8 mouse cellular contexts compared by ENCODE assay signal in genomic region chr17:33920282-33921097, GRCm38 (mm10). TPM values are rescaled to one million over a fixed set of nuclear protein-coding genes. Genes with fewer than 3 reads are reported as not detected.
DNase-seq lines count a peak whose midpoint lies in the region; ATAC-seq and TF ChIP-seq lines count a peak whose summit lies in the region.

No protein-coding gene starts in this region.

- no peaks in the 10 kb centered on the region; the same call in 1 of the 2 replicates for H3K4me1 ChIP-seq in intestine, postnatal 0 days (replicated peaks; ENCODE audit: control insufficient read depth, insufficient read depth, low read length)
- H3K4me1 ChIP-seq in midbrain, postnatal 0 days (ENCODE audit: insufficient read depth, low read length): no peaks in the 10 kb centered on the region

- TF ChIP-seq CTCF in intestine, postnatal 0 days (IDR thresholded peaks at IDR 0.05; ENCODE audit: low read depth): peak; percentile 92
- peak; percentile 83 for TF ChIP-seq CTCF in midbrain, postnatal 0 days (IDR thresholded peaks at IDR 0.05)

- H3K36me3 ChIP-seq in intestine, postnatal 0 days (ENCODE audit: control insufficient read depth, insufficient read depth): peaks cover 23% of the 10 kb centered on the region
- H3K36me3 ChIP-seq in midbrain, postnatal 0 days (ENCODE audit: insufficient read depth, low read length): no peaks in the 10 kb centered on the region

- H3K4me3 ChIP-seq in intestine, postnatal 0 days (ENCODE audit: low read depth, low read length): peak overlapping the region; percentile 85
- peak overlapping the region; percentile 38 for H3K4me3 ChIP-seq in midbrain, postnatal 0 days (ENCODE audit: low read depth, low read length)

- H3K4me2 ChIP-seq in intestine, postnatal 0 days (replicated peaks; ENCODE audit: low read depth): peak overlapping the region; percentile 96
- peak overlapping the region; percentile 70 for H3K4me2 ChIP-seq in midbrain, postnatal 0 days (ENCODE audit: low read depth, low read length, poor library complexity, severe bottlenecking)

- ATAC-seq in granulocyte monocyte progenitor cell, adult 5-6 weeks (replicated peaks; ENCODE audit: poor library complexity, severe bottlenecking): peak; percentile 33
- peak; percentile 6; the same call in 1 of the 2 replicates for ATAC-seq in intestine, postnatal 0 days
- no peak for ATAC-seq in midbrain, postnatal 0 days (ENCODE audit: low FRiP score)

- H3K27ac ChIP-seq in intestine, postnatal 0 days (ENCODE audit: low read depth, low read length): peak overlapping the region; percentile 88
- peak overlapping the region; percentile 48; the same call in 1 of the 2 replicates for H3K27ac ChIP-seq in midbrain, postnatal 0 days (ENCODE audit: low read depth, low read length)

- no peaks in the 10 kb centered on the region for H3K27me3 ChIP-seq in intestine, postnatal 0 days (replicated peaks; ENCODE audit: control insufficient read depth, insufficient read depth, low read length)
- no peaks in the 10 kb centered on the region for H3K27me3 ChIP-seq in midbrain, postnatal 0 days (ENCODE audit: insufficient read depth, low read length)

- DNase-seq in urinary bladder, adult 18-20 months (ENCODE audit: low spot score in 2 of 2): peak; percentile 69 to 77
- no peak for DNase-seq in urinary bladder, postnatal 10 days (ENCODE audit: low spot score)
- DNase-seq in embryo, embryonic 9.5 days (ENCODE audit: extremely low spot score): peak; percentile 86
- DNase-seq in liver: peak; percentile 89
- DNase-seq in midbrain, postnatal 0 days (ENCODE audit: low spot score): peak; percentile 83
- DNase-seq in spleen, postnatal 4 days (ENCODE audit: low spot score in 2 of 2): peak; percentile 89 to 95

- WGBS in intestine, postnatal 0 days: under 1% methylated on average over 36 of the region's 36 CpGs
- 3% methylated on average over 36 of the region's 36 CpGs for WGBS in midbrain, postnatal 0 days

- H3K9ac ChIP-seq in intestine, postnatal 0 days (ENCODE audit: low read depth, low read length): peak overlapping the region; percentile 70
- peak overlapping the region; percentile 39 for H3K9ac ChIP-seq in midbrain, postnatal 0 days (replicated peaks; ENCODE audit: low read length, poor library complexity, severe bottlenecking)

- H3K9me3 ChIP-seq in intestine, postnatal 0 days (ENCODE audit: control insufficient read depth): no peaks in the 10 kb centered on the region
- H3K9me3 ChIP-seq in midbrain, postnatal 0 days (ENCODE audit: low read length): no peaks in the 10 kb centered on the region

RNA-seq across cellular contexts. Expression of gene Zbtb22, which starts 4.8 kb away (rescaled TPM):
- total RNA-seq in granulocyte monocyte progenitor cell, adult 5-6 weeks (2014; fragmentation: Nextera tagmentation): 11.9 and 22.0 TPM in 2 replicates
- 16.8 and 23.9 TPM in 2 replicates for total RNA-seq in granulocyte monocyte progenitor cell, adult 5-6 weeks (2017)
- polyA plus RNA-seq in intestine, postnatal 0 days (2015; fragmentation: Nextera tagmentation; extraction: Ambion mirVana): 11.1 and 12.9 TPM in 2 replicates
- total RNA-seq in midbrain, postnatal 0 days (2014; rRNA removed): 44.3 and 50.9 TPM in 2 replicates
- 18.5 and 18.6 TPM in 2 replicates for polyA plus RNA-seq in midbrain, postnatal 0 days (2015; fragmentation: Nextera tagmentation; extraction: Ambion mirVana)

RNA-seq across cellular contexts. Expression of gene Tapbp, which starts 4.8 kb away (rescaled TPM):
- total RNA-seq in granulocyte monocyte progenitor cell, adult 5-6 weeks (2014; fragmentation: Nextera tagmentation): 68.2 and 76.8 TPM in 2 replicates
- 48.0 and 57.7 TPM in 2 replicates for total RNA-seq in granulocyte monocyte progenitor cell, adult 5-6 weeks (2017)
- 102 and 110 TPM in 2 replicates for polyA plus RNA-seq in intestine, postnatal 0 days (2015; fragmentation: Nextera tagmentation; extraction: Ambion mirVana)
- 41.4 and 44.4 TPM in 2 replicates for total RNA-seq in midbrain, postnatal 0 days (2014; rRNA removed)
- 29.0 and 29.1 TPM in 2 replicates for polyA plus RNA-seq in midbrain, postnatal 0 days (2015; fragmentation: Nextera tagmentation; extraction: Ambion mirVana)

RNA-seq across cellular contexts. Expression of gene Rgl2, which starts 8.9 kb away (rescaled TPM):
- total RNA-seq in granulocyte monocyte progenitor cell, adult 5-6 weeks (2014; fragmentation: Nextera tagmentation): 44.6 and 78.3 TPM in 2 replicates
- 35.5 and 35.8 TPM in 2 replicates for total RNA-seq in granulocyte monocyte progenitor cell, adult 5-6 weeks (2017)
- polyA plus RNA-seq in intestine, postnatal 0 days (2015; fragmentation: Nextera tagmentation; extraction: Ambion mirVana): 10.8 and 11.6 TPM in 2 replicates
- 81.8 and 83.0 TPM in 2 replicates for total RNA-seq in midbrain, postnatal 0 days (2014; rRNA removed)
- 33.1 and 38.2 TPM in 2 replicates for polyA plus RNA-seq in midbrain, postnatal 0 days (2015; fragmentation: Nextera tagmentation; extraction: Ambion mirVana)

RNA-seq across cellular contexts. Expression of gene Daxx, which starts 11.3 kb away (rescaled TPM):
- 44.7 and 55.1 TPM in 2 replicates for total RNA-seq in granulocyte monocyte progenitor cell, adult 5-6 weeks (2014; fragmentation: Nextera tagmentation)
- 22.4 and 40.6 TPM in 2 replicates for total RNA-seq in granulocyte monocyte progenitor cell, adult 5-6 weeks (2017)
- polyA plus RNA-seq in intestine, postnatal 0 days (2015; fragmentation: Nextera tagmentation; extraction: Ambion mirVana): 20.6 and 22.6 TPM in 2 replicates
- 52.3 and 55.7 TPM in 2 replicates for total RNA-seq in midbrain, postnatal 0 days (2014; rRNA removed)
- polyA plus RNA-seq in midbrain, postnatal 0 days (2015; fragmentation: Nextera tagmentation; extraction: Ambion mirVana): 42.9 and 44.3 TPM in 2 replicates

RNA-seq across cellular contexts. Expression of gene Platr17, which starts 15.6 kb away (rescaled TPM):
- total RNA-seq in granulocyte monocyte progenitor cell, adult 5-6 weeks (2014; fragmentation: Nextera tagmentation): 0.98 and 1.4 TPM in 2 replicates
- 0.46 TPM in 1 of 2 replicates, not detected in the other for total RNA-seq in granulocyte monocyte progenitor cell, adult 5-6 weeks (2017)
- polyA plus RNA-seq in intestine, postnatal 0 days (2015; fragmentation: Nextera tagmentation; extraction: Ambion mirVana): 0.25 and 0.31 TPM in 2 replicates
- total RNA-seq in midbrain, postnatal 0 days (2014; rRNA removed): 0.22 and 0.33 TPM in 2 replicates
- 1.4 and 1.5 TPM in 2 replicates for polyA plus RNA-seq in midbrain, postnatal 0 days (2015; fragmentation: Nextera tagmentation; extraction: Ambion mirVana)
